Mouse (Mus musculus) spleen, adult 2 months (tissue): ENCODE measurements around the gene Ptch1.

Source experiments
- CTCF ChIP-seq: fragments of 200-500 bp; IDR thresholded peaks from 2 replicates; pipeline ENCODE4 v1.5.1; 2011; ENCODE audit warnings: mild to moderate bottlenecking, inconsistent platforms; ENCODE audit not compliant: insufficient read depth, insufficient read length, insufficient replicate concordance; ENCODE audit errors: extremely low read depth
- POLR2A ChIP-seq: fragments of 200-500 bp; IDR thresholded peaks from 2 replicates; pipeline ENCODE4 v1.6.1; 2011; ENCODE audit warnings: low read depth, low read length, inconsistent platforms

DNA sequence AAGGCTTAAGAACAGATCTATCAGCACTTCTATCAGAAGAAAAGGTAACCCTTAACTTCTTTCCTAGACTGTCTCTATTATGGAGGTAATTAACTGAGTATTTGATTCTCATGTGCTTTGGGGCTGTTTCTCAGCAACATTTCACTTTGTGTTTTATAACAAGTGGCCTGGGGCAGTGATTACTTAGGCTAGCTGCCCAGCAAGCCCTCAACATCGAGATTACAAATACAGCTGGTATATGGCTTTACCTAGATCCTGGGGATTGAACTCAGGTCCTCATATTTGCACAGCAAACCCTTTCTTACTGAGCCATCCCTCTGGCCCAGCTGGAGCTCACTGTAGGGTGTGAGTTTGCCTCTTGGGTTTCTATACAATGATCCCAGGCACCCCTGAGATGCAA lies 67.0 kb downstream of the Ptch1 start:
- no peak for TF ChIP-seq POLR2A
- TF ChIP-seq CTCF, result no peak
